In genomic region chr11:114727826-114728186, GRCm38 (mm10) we compare ENCODE assay signal across 9 mouse cellular contexts. TPM values are rescaled to one million over a fixed set of nuclear protein-coding genes. Genes with fewer than 3 reads are reported as not detected.
A peak's percentile ranks its signal among the peaks of the same experiment; 100 is the strongest.
DNase-seq lines count a peak whose midpoint lies in the region; ATAC-seq and TF ChIP-seq lines count a peak whose summit lies in the region.
"Had no signal": no experiment of that assay in that cellular context is flagged by ENCODE, and none has a peak within 500 bp of the region (broad histone marks: within the 10 kb centered on the region; RNA-seq: fewer than 3 reads in every experiment).

No protein-coding gene starts in this region.

- H3K9me3 ChIP-seq in heart, postnatal 0 days (replicated peaks; ENCODE audit: control insufficient read depth, low read length), result no peaks in the 10 kb centered on the region
- no peaks in the 10 kb centered on the region for H3K9me3 ChIP-seq in hindbrain, embryonic 12.5 days (replicated peaks)
- no peaks in the 10 kb centered on the region for H3K9me3 ChIP-seq in midbrain, embryonic 11.5 days (ENCODE audit: control insufficient read depth, low read length)

- no peak for ATAC-seq in heart, postnatal 0 days (ENCODE audit: insufficient read depth, low read depth)
- 0 out of 2 replicates have a peak, but pooled peaks have one; percentile 23 for ATAC-seq in hindbrain, embryonic 12.5 days (ENCODE audit: low FRiP score)
- ATAC-seq in midbrain, embryonic 11.5 days (ENCODE audit: low FRiP score), result peak; percentile 47; the same call in 1 of the 2 replicates

- TF ChIP-seq EP300 in heart, postnatal 0 days (IDR thresholded peaks at IDR 0.05; ENCODE audit: low read depth), result no peak

- no peaks in the 10 kb centered on the region for H3K36me3 ChIP-seq in heart, postnatal 0 days (replicated peaks; ENCODE audit: control insufficient read depth, insufficient read depth, low read length)
- H3K36me3 ChIP-seq in hindbrain, embryonic 12.5 days, result no peaks in the 10 kb centered on the region
- no peaks in the 10 kb centered on the region for H3K36me3 ChIP-seq in midbrain, embryonic 11.5 days (ENCODE audit: control insufficient read depth, insufficient read depth, low read length)
- no peaks in the 10 kb centered on the region for H3K36me3 ChIP-seq in thymus, adult 2 months (ENCODE audit: control insufficient read depth, insufficient read depth, low read length)

- intact Hi-C loops in heart, postnatal 14 days (cut with DNase I), result loop anchor here (5.0 kb wide), 1 partner anchor 56 kb away; no protein-coding TSS in a partner anchor

- no peak overlapping the region for H3K9ac ChIP-seq in heart, postnatal 0 days (replicated peaks; ENCODE audit: low read depth, low read length)
- peak overlapping the region; percentile 49; the same call in 1 of the 2 replicates for H3K9ac ChIP-seq in hindbrain, embryonic 12.5 days
- H3K9ac ChIP-seq in midbrain, embryonic 11.5 days (ENCODE audit: low read length), result no peak overlapping the region

- 42% methylated on average over 5 of the region's 5 CpGs for WGBS in heart, postnatal 0 days
- WGBS in hindbrain, embryonic 12.5 days, result 24% methylated on average over 5 of the region's 5 CpGs
- WGBS in midbrain, embryonic 11.5 days, result 32% methylated on average over 5 of the region's 5 CpGs
- WGBS in thymus, adult 2 months, result 59% methylated on average over 5 of the region's 5 CpGs

- H3K27me3 ChIP-seq in heart, postnatal 0 days (ENCODE audit: control insufficient read depth, insufficient read depth, low read length), result no peaks in the 10 kb centered on the region
- peaks cover 9% of the 10 kb centered on the region; the same call in 1 of the 2 replicates for H3K27me3 ChIP-seq in hindbrain, embryonic 12.5 days
- peaks cover 3% of the 10 kb centered on the region; the same call in 1 of the 2 replicates for H3K27me3 ChIP-seq in midbrain, embryonic 11.5 days (ENCODE audit: control insufficient read depth, insufficient read depth, low read length)
- no peaks in the 10 kb centered on the region for H3K27me3 ChIP-seq in thymus, adult 2 months (ENCODE audit: control insufficient read depth, insufficient read depth, low read length)

- TF ChIP-seq CTCF in heart, postnatal 0 days (IDR thresholded peaks at IDR 0.05; ENCODE audit: low read depth), result no peak
- TF ChIP-seq CTCF in cortical plate, adult 2 months (IDR thresholded peaks at IDR 0.05; ENCODE audit: extremely low read depth, insufficient read depth, low read length), result no peak
- TF ChIP-seq CTCF in thymus, adult 2 months (IDR thresholded peaks at IDR 0.05; ENCODE audit: borderline replicate concordance, control insufficient read depth, extremely low read depth, insufficient read depth, low read length, poor library complexity), result no peak

- H3K27ac ChIP-seq in heart, postnatal 0 days (ENCODE audit: low read depth), result no peak overlapping the region
- no peak overlapping the region for H3K27ac ChIP-seq in cortical plate, adult 2 months (ENCODE audit: insufficient read depth, low read length)
- no peak overlapping the region for H3K27ac ChIP-seq in hindbrain, embryonic 12.5 days
- H3K27ac ChIP-seq in midbrain, embryonic 11.5 days (ENCODE audit: low read depth, low read length), result no peak overlapping the region
- no peak overlapping the region for H3K27ac ChIP-seq in thymus, adult 2 months (ENCODE audit: control insufficient read depth, insufficient read depth, low read length)

- no peak for TF ChIP-seq POLR2A in cortical plate, adult 2 months (IDR thresholded peaks at IDR 0.05; ENCODE audit: extremely low read depth, insufficient read depth, low read length)
- TF ChIP-seq POLR2A in thymus, adult 2 months (IDR thresholded peaks at IDR 0.05; ENCODE audit: control insufficient read depth, extremely low read depth, insufficient read depth, low read length, poor library complexity), result no peak

- DNase-seq in heart, postnatal 0 days (ENCODE audit: low spot score), result no peak
- DNase-seq in heart, postnatal 14 days, result no peak
- no peak for DNase-seq in midbrain, embryonic 11.5 days (ENCODE audit: low spot score, missing footprints)
- DNase-seq in spleen, postnatal 36 days (ENCODE audit: low spot score in 2 of 2), result no peak
- no peak for DNase-seq in thymus, adult 2 months
- no peak for DNase-seq in urinary bladder, adult 18-20 months (ENCODE audit: low spot score in 2 of 2)

- 0 out of 2 replicates have a peak, but pooled peaks cover 4% of the 10 kb centered on the region for H3K4me1 ChIP-seq in heart, postnatal 0 days (ENCODE audit: control insufficient read depth, insufficient read depth)
- peaks cover 3% of the 10 kb centered on the region for H3K4me1 ChIP-seq in cortical plate, adult 2 months (ENCODE audit: control insufficient read depth, insufficient read depth, low read length)
- peaks cover 33% of the 10 kb centered on the region for H3K4me1 ChIP-seq in hindbrain, embryonic 12.5 days
- H3K4me1 ChIP-seq in midbrain, embryonic 11.5 days (ENCODE audit: control insufficient read depth, insufficient read depth, low read length), result peaks cover 10% of the 10 kb centered on the region
- H3K4me1 ChIP-seq in thymus, adult 2 months (replicated peaks; ENCODE audit: control insufficient read depth, insufficient read depth, low read length), result peaks cover 7% of the 10 kb centered on the region

- H3K4me2 ChIP-seq in heart, postnatal 0 days (ENCODE audit: low read depth, low read length), result peak overlapping the region; percentile 63
- peak overlapping the region; percentile 52 for H3K4me2 ChIP-seq in hindbrain, embryonic 12.5 days (replicated peaks)
- peak overlapping the region; percentile 51 for H3K4me2 ChIP-seq in midbrain, embryonic 11.5 days

- peak overlapping the region; percentile 31; the same call in 1 of the 2 replicates for H3K4me3 ChIP-seq in heart, postnatal 0 days (ENCODE audit: low read depth, low read length)
- 0 out of 2 replicates have a peak overlapping the region, but pooled peaks have one; percentile 17 for H3K4me3 ChIP-seq in cortical plate, adult 2 months (ENCODE audit: insufficient read depth, low read length)
- H3K4me3 ChIP-seq in hindbrain, embryonic 12.5 days, result peak overlapping the region; percentile 27; the same call in 1 of the 2 replicates
- no peak overlapping the region for H3K4me3 ChIP-seq in midbrain, embryonic 11.5 days (ENCODE audit: low read depth, low read length)
- H3K4me3 ChIP-seq in thymus, adult 2 months (ENCODE audit: control insufficient read depth, insufficient read depth, low read length), result no peak overlapping the region

RNA-seq across cellular contexts. Expression of gene Dnaic2, which starts 0.6 kb away (rescaled TPM):
- total RNA-seq in heart, postnatal 0 days (2014; rRNA removed; ENCODE audit: low replicate concordance), result not detected in 2 replicates
- 0.33 and 0.75 TPM in 2 replicates for polyA plus RNA-seq in heart, postnatal 0 days (2015; fragmentation: Nextera tagmentation; extraction: Ambion mirVana)
- under 1 TPM; 0.27 to 0.60 TPM for total RNA-seq in heart, postnatal 14 days (2021)
- 2.0 and 2.9 TPM in 2 replicates for polyA plus RNA-seq in cortical plate, adult 2 months (2012; rRNA removed)
- 3.3 and 4.5 TPM in 2 replicates for polyA plus RNA-seq in hindbrain, embryonic 12.5 days (2016; fragmentation: Nextera tagmentation; extraction: Ambion mirVana)
- 1.2 and 1.3 TPM in 2 replicates for polyA plus RNA-seq in midbrain, embryonic 11.5 days (2014; fragmentation: Nextera tagmentation; extraction: Ambion mirVana)
- polyA plus RNA-seq in thymus, adult 2 months (2012; rRNA removed), result 1.9 TPM in 2 replicates
- total RNA-seq: hematopoietic stem cell, adult 5-6 weeks had no signal

RNA-seq across cellular contexts. Expression of gene Kif19a, which starts 37.4 kb away (rescaled TPM):
- total RNA-seq in heart, postnatal 0 days (2014; rRNA removed; ENCODE audit: low replicate concordance), result 2.7 TPM in 1 of 2 replicates, not detected in the other
- 0.08 and 0.14 TPM in 2 replicates for polyA plus RNA-seq in heart, postnatal 0 days (2015; fragmentation: Nextera tagmentation; extraction: Ambion mirVana)
- 1 to 10 TPM in 1 of 2 experiments, under 1 TPM in 1; 0.27 to 1.3 TPM for total RNA-seq in heart, postnatal 14 days (2021)
- polyA plus RNA-seq in cortical plate, adult 2 months (2012; rRNA removed), result 4.8 and 5.5 TPM in 2 replicates
- 2.2 and 3.0 TPM in 2 replicates for polyA plus RNA-seq in hindbrain, embryonic 12.5 days (2016; fragmentation: Nextera tagmentation; extraction: Ambion mirVana)
- polyA plus RNA-seq in midbrain, embryonic 11.5 days (2014; fragmentation: Nextera tagmentation; extraction: Ambion mirVana), result 0.61 and 0.94 TPM in 2 replicates
- 0.59 and 0.71 TPM in 2 replicates for polyA plus RNA-seq in thymus, adult 2 months (2012; rRNA removed)

RNA-seq across cellular contexts. Expression of gene Ttyh2, which starts 52.6 kb away (rescaled TPM):
- 12.4 and 17.6 TPM in 2 replicates for total RNA-seq in heart, postnatal 0 days (2014; rRNA removed; ENCODE audit: low replicate concordance)
- polyA plus RNA-seq in heart, postnatal 0 days (2015; fragmentation: Nextera tagmentation; extraction: Ambion mirVana), result 10.5 and 11.8 TPM in 2 replicates
- 10 to 100 TPM; 11.3 to 13.4 TPM for total RNA-seq in heart, postnatal 14 days (2021)
- 29.1 and 33.1 TPM in 2 replicates for polyA plus RNA-seq in cortical plate, adult 2 months (2012; rRNA removed)
- polyA plus RNA-seq in hindbrain, embryonic 12.5 days (2016; fragmentation: Nextera tagmentation; extraction: Ambion mirVana), result 18.0 and 23.8 TPM in 2 replicates
- polyA plus RNA-seq in midbrain, embryonic 11.5 days (2014; fragmentation: Nextera tagmentation; extraction: Ambion mirVana), result 11.0 and 11.4 TPM in 2 replicates
- 17.1 and 17.3 TPM in 2 replicates for polyA plus RNA-seq in thymus, adult 2 months (2012; rRNA removed)

RNA-seq across cellular contexts. Expression of gene Rpl38, which starts 59.5 kb away (rescaled TPM):
- 331 and 650 TPM in 2 replicates for total RNA-seq in heart, postnatal 0 days (2014; rRNA removed; ENCODE audit: low replicate concordance)
- polyA plus RNA-seq in heart, postnatal 0 days (2015; fragmentation: Nextera tagmentation; extraction: Ambion mirVana), result 773 and 797 TPM in 2 replicates
- 100 to 1,000 TPM; 606 to 649 TPM for total RNA-seq in heart, postnatal 14 days (2021)
- 1,795 and 1,828 TPM in 2 replicates for polyA plus RNA-seq in cortical plate, adult 2 months (2012; rRNA removed)
- polyA plus RNA-seq in hindbrain, embryonic 12.5 days (2016; fragmentation: Nextera tagmentation; extraction: Ambion mirVana), result 787 and 856 TPM in 2 replicates
- 839 and 977 TPM in 2 replicates for polyA plus RNA-seq in midbrain, embryonic 11.5 days (2014; fragmentation: Nextera tagmentation; extraction: Ambion mirVana)
- polyA plus RNA-seq in thymus, adult 2 months (2012; rRNA removed), result 481 and 516 TPM in 2 replicates

Comparison
In these comparisons a context has a peak if more than half of its experiments do, and no peak if none do; other contexts are left out.
1. H3K4me3 ChIP-seq: peak in heart, postnatal 0 days (single experiment), cortical plate, adult 2 months (single experiment) and hindbrain, embryonic 12.5 days (single experiment); none in midbrain, embryonic 11.5 days (single experiment) and thymus, adult 2 months (single experiment).
2. Peak in every context shown above with its lines, with median percentiles within 50 percentile points of each other: H3K4me2 ChIP-seq.